Mouse (Mus musculus): ENCODE measurements around the gene Churc1. TPM values are rescaled to one million over a fixed set of nuclear protein-coding genes. Genes with fewer than 3 reads are reported as not detected.

Churc1 gene
- polyA plus RNA-seq, 1 experiment: 32.2 TPM

- Histone ChIP-seq H3K4me1 (ENCODE audit: control insufficient read depth, insufficient read depth, low read length) (no peaks in the 10 kb centered on the region), H3K4me3 (replicated peaks; ENCODE audit: control insufficient read depth, low read depth, low read length) (no peak overlapping the region), H3K27ac (ENCODE audit: control insufficient read depth, insufficient read depth, low read depth, low read length, poor library complexity) (no peak overlapping the region)
- TF ChIP-seq POLR2A (IDR thresholded peaks at IDR 0.05; ENCODE audit: borderline replicate concordance, control insufficient read depth, low read depth, low read length): no peak
- TF ChIP-seq CTCF (IDR thresholded peaks at IDR 0.05; ENCODE audit: control insufficient read depth, insufficient read depth, low read length): peak; percentile 39; the same call in 1 of the 2 replicates
- WGBS: 55% methylated on average over 7 of the region's 7 CpGs
Measured at GRCm38 (mm10) chr12:76803700-76804252, 38.4 kb downstream of the Churc1 start.

- whole genome bisulfite sequencing: 86% methylated on average over 10 of the region's 10 CpGs
Measured at GRCm38 (mm10) chr12:76805056-76805811, 39.9 kb downstream of the Churc1 start.

GRCm38 (mm10) chr12:76807796-76808195 lies 42.5 kb downstream of the Churc1 start:
- no peak overlapping the region for H3K27ac ChIP-seq (ENCODE audit: control insufficient read depth, insufficient read depth, low read depth, low read length, poor library complexity)
- 74% methylated on average over 10 of the region's 10 CpGs for WGBS
- TF ChIP-seq CTCF (IDR thresholded peaks at IDR 0.05; ENCODE audit: control insufficient read depth, insufficient read depth, low read length): no peak
- TF ChIP-seq POLR2A (IDR thresholded peaks at IDR 0.05; ENCODE audit: borderline replicate concordance, control insufficient read depth, low read depth, low read length): no peak
- H3K4me1 ChIP-seq (ENCODE audit: control insufficient read depth, insufficient read depth, low read length): no peaks in the 10 kb centered on the region; the same call in 1 of the 2 replicates
- no peak overlapping the region for H3K4me3 ChIP-seq (replicated peaks; ENCODE audit: control insufficient read depth, low read depth, low read length)

More at GRCm38 (mm10) chr12:76805056-76805811, 39.9 kb downstream of the Churc1 start:
- TF ChIP-seq POLR2A (IDR thresholded peaks at IDR 0.05; ENCODE audit: borderline replicate concordance, control insufficient read depth, low read depth, low read length): no peak
- no peak for TF ChIP-seq CTCF (IDR thresholded peaks at IDR 0.05; ENCODE audit: control insufficient read depth, insufficient read depth, low read length)
- no peak overlapping the region for H3K4me3 ChIP-seq (replicated peaks; ENCODE audit: control insufficient read depth, low read depth, low read length)
- no peaks in the 10 kb centered on the region; the same call in 1 of the 2 replicates for H3K4me1 ChIP-seq (ENCODE audit: control insufficient read depth, insufficient read depth, low read length)
- H3K27ac ChIP-seq (ENCODE audit: control insufficient read depth, insufficient read depth, low read depth, low read length, poor library complexity): no peak overlapping the region

GRCm38 (mm10) chr12:76810491-76810890 lies 45.2 kb downstream of the Churc1 start:
- Histone ChIP-seq H3K27ac (ENCODE audit: control insufficient read depth, insufficient read depth, low read depth, low read length, poor library complexity) (no peak overlapping the region), H3K4me1 (ENCODE audit: control insufficient read depth, insufficient read depth, low read length) (peaks cover 1% of the 10 kb centered on the region; the same call in 1 of the 2 replicates), H3K4me3 (replicated peaks; ENCODE audit: control insufficient read depth, low read depth, low read length) (no peak overlapping the region)
- no peak for TF ChIP-seq POLR2A (IDR thresholded peaks at IDR 0.05; ENCODE audit: borderline replicate concordance, control insufficient read depth, low read depth, low read length)
- TF ChIP-seq CTCF (IDR thresholded peaks at IDR 0.05; ENCODE audit: control insufficient read depth, insufficient read depth, low read length): no peak
- 76% methylated on average over 5 of the region's 5 CpGs for WGBS

- WGBS: 82% methylated on average over 4 of the region's 4 CpGs
- no peak overlapping the region for H3K27ac ChIP-seq (ENCODE audit: control insufficient read depth, insufficient read depth, low read depth, low read length, poor library complexity)
- no peak overlapping the region for H3K4me3 ChIP-seq (replicated peaks; ENCODE audit: control insufficient read depth, low read depth, low read length)
- peaks cover 1% of the 10 kb centered on the region; the same call in 1 of the 2 replicates for H3K4me1 ChIP-seq (ENCODE audit: control insufficient read depth, insufficient read depth, low read length)
- TF ChIP-seq CTCF (IDR thresholded peaks at IDR 0.05; ENCODE audit: control insufficient read depth, insufficient read depth, low read length) (no peak), POLR2A (IDR thresholded peaks at IDR 0.05; ENCODE audit: borderline replicate concordance, control insufficient read depth, low read depth, low read length) (no peak)
Measured at GRCm38 (mm10) chr12:76811006-76811405, 45.7 kb downstream of the Churc1 start.

GRCm38 (mm10) chr12:76813543-76813942 lies 48.2 kb downstream of the Churc1 start:
- 20% methylated on average over 10 of the region's 10 CpGs for WGBS

GRCm38 (mm10) chr12:76814120-76814519 lies 48.8 kb downstream of the Churc1 start:
- no peak for TF ChIP-seq CTCF (IDR thresholded peaks at IDR 0.05; ENCODE audit: control insufficient read depth, insufficient read depth, low read length)
- no peak for TF ChIP-seq POLR2A (IDR thresholded peaks at IDR 0.05; ENCODE audit: borderline replicate concordance, control insufficient read depth, low read depth, low read length)
- Histone ChIP-seq H3K4me3 (replicated peaks; ENCODE audit: control insufficient read depth, low read depth, low read length) (no peak overlapping the region), H3K4me1 (ENCODE audit: control insufficient read depth, insufficient read depth, low read length) (peaks cover 1% of the 10 kb centered on the region; the same call in 1 of the 2 replicates), H3K27ac (ENCODE audit: control insufficient read depth, insufficient read depth, low read depth, low read length, poor library complexity) (no peak overlapping the region)
- 57% methylated on average over 2 of the region's 2 CpGs for WGBS

More at GRCm38 (mm10) chr12:76813543-76813942, 48.2 kb downstream of the Churc1 start:
- H3K4me1 ChIP-seq (ENCODE audit: control insufficient read depth, insufficient read depth, low read length): peaks cover 1% of the 10 kb centered on the region; the same call in 1 of the 2 replicates
- no peak overlapping the region for H3K27ac ChIP-seq (ENCODE audit: control insufficient read depth, insufficient read depth, low read depth, low read length, poor library complexity)
- no peak overlapping the region for H3K4me3 ChIP-seq (replicated peaks; ENCODE audit: control insufficient read depth, low read depth, low read length)
- TF ChIP-seq POLR2A (IDR thresholded peaks at IDR 0.05; ENCODE audit: borderline replicate concordance, control insufficient read depth, low read depth, low read length) (no peak), CTCF (IDR thresholded peaks at IDR 0.05; ENCODE audit: control insufficient read depth, insufficient read depth, low read length) (no peak)

GRCm38 (mm10) chr12:76816720-76817119 lies 51.4 kb downstream of the Churc1 start:
- Histone ChIP-seq H3K4me3 (replicated peaks; ENCODE audit: control insufficient read depth, low read depth, low read length) (no peak overlapping the region), H3K4me1 (ENCODE audit: control insufficient read depth, insufficient read depth, low read length) (peaks cover 1% of the 10 kb centered on the region; the same call in 1 of the 2 replicates), H3K27ac (ENCODE audit: control insufficient read depth, insufficient read depth, low read depth, low read length, poor library complexity) (no peak overlapping the region)
- TF ChIP-seq POLR2A (IDR thresholded peaks at IDR 0.05; ENCODE audit: borderline replicate concordance, control insufficient read depth, low read depth, low read length) (no peak), CTCF (IDR thresholded peaks at IDR 0.05; ENCODE audit: control insufficient read depth, insufficient read depth, low read length) (no peak)
- 24% methylated on average over 4 of the region's 4 CpGs for WGBS
